Mouse (Mus musculus): ENCODE measurements at regions not wholly inside any gene's neighbourhood (a gene's known extent, or its start where the extent isn't known, plus 50 kb on each side); places are given as distances from the start of the nearest gene placed in this dataset.

GRCm38 (mm10) chr10:91546140-91546539 lies 365.0 kb upstream of the Tmpo start:
- no peak for TF ChIP-seq POLR2A (IDR thresholded peaks at IDR 0.05; ENCODE audit: borderline replicate concordance, extremely low read depth, low read depth, low read length)
- TF ChIP-seq CTCF (IDR thresholded peaks at IDR 0.05; ENCODE audit: insufficient read depth, low read length), result no peak
- WGBS, result 40% methylated on average over 9 of the region's 9 CpGs
- DNase-seq, result no peak
- Histone ChIP-seq H3K4me1 (ENCODE audit: control insufficient read depth, insufficient read depth, low read length) (no peaks in the 10 kb centered on the region), H3K4me3 (replicated peaks; ENCODE audit: extremely low read depth, low read depth, low read length) (no peak overlapping the region)

DNA sequence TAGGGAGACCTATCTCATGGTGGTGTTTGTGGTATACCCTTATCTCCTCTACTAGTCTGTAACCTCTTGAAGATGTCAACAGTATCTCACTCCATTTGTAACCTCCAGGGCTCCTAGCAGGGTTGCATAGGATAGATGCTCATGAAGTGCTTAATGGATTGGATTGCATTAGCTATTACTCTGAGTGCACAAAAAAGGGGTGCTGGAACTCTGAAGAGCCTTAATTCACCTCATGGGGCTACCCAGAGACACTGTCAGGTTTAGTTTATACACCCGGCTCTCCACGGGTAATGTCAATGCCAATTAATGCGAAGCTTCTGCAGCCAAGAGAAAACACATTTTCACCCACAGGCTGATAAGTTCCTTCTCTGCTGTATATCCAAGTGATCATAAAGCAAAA lies 364.3 kb upstream of the Tmpo start:
- H3K4me3 ChIP-seq (replicated peaks; ENCODE audit: extremely low read depth, low read depth, low read length), result no peak overlapping the region
- no peak for DNase-seq
- WGBS, result 79% methylated on average over 3 of the region's 3 CpGs
- H3K4me1 ChIP-seq (ENCODE audit: control insufficient read depth, insufficient read depth, low read length), result no peaks in the 10 kb centered on the region
- TF ChIP-seq CTCF (IDR thresholded peaks at IDR 0.05; ENCODE audit: insufficient read depth, low read length) (no peak), POLR2A (IDR thresholded peaks at IDR 0.05; ENCODE audit: borderline replicate concordance, extremely low read depth, low read depth, low read length) (no peak)

- WGBS, result 74% methylated on average over 3 of the region's 3 CpGs
These were observed 362.2 kb upstream of the Tmpo start for GRCm38 (mm10) chr10:91543167-91543918.

GRCm38 (mm10) chr10:91542201-91542604 lies 361.1 kb upstream of the Tmpo start:
- H3K4me3 ChIP-seq (replicated peaks; ENCODE audit: extremely low read depth, low read depth, low read length), result no peak overlapping the region
- no peak for TF ChIP-seq CTCF (IDR thresholded peaks at IDR 0.05; ENCODE audit: insufficient read depth, low read length)
- TF ChIP-seq POLR2A (IDR thresholded peaks at IDR 0.05; ENCODE audit: borderline replicate concordance, extremely low read depth, low read depth, low read length), result no peak
- WGBS, result 12% methylated on average over 9 of the region's 9 CpGs
- DNase-seq, result no peak
- no peaks in the 10 kb centered on the region for H3K4me1 ChIP-seq (ENCODE audit: control insufficient read depth, insufficient read depth, low read length)

More at GRCm38 (mm10) chr10:91543167-91543918, 362.2 kb upstream of the Tmpo start:
- Histone ChIP-seq H3K4me1 (ENCODE audit: control insufficient read depth, insufficient read depth, low read length) (no peaks in the 10 kb centered on the region), H3K4me3 (replicated peaks; ENCODE audit: extremely low read depth, low read depth, low read length) (no peak overlapping the region)
- no peak for DNase-seq
- no peak for TF ChIP-seq CTCF (IDR thresholded peaks at IDR 0.05; ENCODE audit: insufficient read depth, low read length)
- TF ChIP-seq POLR2A (IDR thresholded peaks at IDR 0.05; ENCODE audit: borderline replicate concordance, extremely low read depth, low read depth, low read length), result no peak

DNA sequence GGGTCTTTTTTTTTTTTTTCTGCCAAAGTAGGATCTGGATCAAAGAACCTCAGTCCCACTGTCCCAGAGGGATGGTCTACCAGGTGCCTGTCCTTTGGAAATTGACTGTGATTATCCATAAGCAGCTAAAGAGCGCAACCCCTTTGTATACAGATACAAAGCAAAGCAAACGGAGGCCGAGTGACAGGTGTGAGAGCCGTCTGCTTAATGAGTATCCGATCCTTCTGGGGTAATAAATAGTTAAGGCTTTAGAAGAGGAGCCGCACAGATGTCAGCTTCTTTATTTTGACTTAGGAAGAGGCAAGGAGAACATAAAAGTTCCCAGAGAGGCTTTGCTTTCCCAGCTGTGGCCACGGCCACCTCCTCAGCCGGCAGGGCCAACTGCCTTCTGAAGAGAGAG lies 356.1 kb upstream of the Tmpo start:
- no peak overlapping the region for H3K4me3 ChIP-seq (replicated peaks; ENCODE audit: extremely low read depth, low read depth, low read length)
- 34% methylated on average over 8 of the region's 8 CpGs for WGBS
- TF ChIP-seq POLR2A (IDR thresholded peaks at IDR 0.05; ENCODE audit: borderline replicate concordance, extremely low read depth, low read depth, low read length) (no peak), CTCF (IDR thresholded peaks at IDR 0.05; ENCODE audit: insufficient read depth, low read length) (no peak)
- no peaks in the 10 kb centered on the region for H3K4me1 ChIP-seq (ENCODE audit: control insufficient read depth, insufficient read depth, low read length)
- DNase-seq, result no peak

DNA sequence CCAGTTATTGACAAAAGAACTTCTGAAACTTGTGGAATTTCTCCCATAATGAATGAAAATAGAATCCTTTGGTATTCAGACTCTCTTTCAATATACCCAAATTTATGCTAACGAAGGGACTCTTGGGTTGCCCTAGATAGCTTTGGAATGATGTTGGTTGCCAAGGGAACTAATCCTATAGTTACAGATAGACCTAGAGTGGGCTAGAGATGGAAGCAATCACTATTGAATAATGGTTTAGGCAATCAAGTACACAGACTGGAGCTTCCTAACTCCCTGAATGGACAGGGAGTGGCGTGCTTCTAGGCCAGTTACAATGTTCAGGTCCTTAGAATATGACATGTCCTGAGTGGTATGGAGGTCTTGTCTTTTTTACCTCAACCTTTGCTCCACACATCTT lies 354.3 kb upstream of the Tmpo start:
- no peaks in the 10 kb centered on the region for H3K4me1 ChIP-seq (ENCODE audit: control insufficient read depth, insufficient read depth, low read length)
- DNase-seq, result no peak
- H3K4me3 ChIP-seq (replicated peaks; ENCODE audit: extremely low read depth, low read depth, low read length), result no peak overlapping the region
- 71% methylated on average over 2 of the region's 2 CpGs for WGBS
- TF ChIP-seq CTCF (IDR thresholded peaks at IDR 0.05; ENCODE audit: insufficient read depth, low read length) (no peak), POLR2A (IDR thresholded peaks at IDR 0.05; ENCODE audit: borderline replicate concordance, extremely low read depth, low read depth, low read length) (no peak)

- WGBS, result 72% methylated on average over 2 of the region's 2 CpGs
- no peak overlapping the region for H3K4me3 ChIP-seq (replicated peaks; ENCODE audit: extremely low read depth, low read depth, low read length)
- H3K4me1 ChIP-seq (ENCODE audit: control insufficient read depth, insufficient read depth, low read length), result no peaks in the 10 kb centered on the region
- no peak for DNase-seq
- TF ChIP-seq POLR2A (IDR thresholded peaks at IDR 0.05; ENCODE audit: borderline replicate concordance, extremely low read depth, low read depth, low read length) (no peak), CTCF (IDR thresholded peaks at IDR 0.05; ENCODE audit: insufficient read depth, low read length) (no peak)
These were observed 347.2 kb upstream of the Tmpo start for GRCm38 (mm10) chr10:91528305-91528704.

DNA sequence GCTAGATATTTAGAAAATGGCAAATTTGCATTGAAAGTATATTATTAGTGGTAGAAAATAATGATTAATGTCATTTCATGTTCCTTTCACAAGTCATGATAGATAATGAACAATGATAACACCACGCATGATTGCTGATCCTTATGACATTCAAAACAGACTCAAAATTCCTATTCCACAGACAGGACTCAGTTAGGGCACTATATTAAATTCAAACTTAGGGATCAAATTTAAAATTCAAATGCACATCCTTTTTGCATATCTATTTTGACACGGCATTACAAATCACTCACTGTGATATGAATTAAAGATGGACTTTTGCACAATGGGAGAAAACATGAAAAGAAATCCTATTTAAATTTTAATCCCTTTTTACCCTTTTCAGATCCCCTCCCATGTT lies 340.1 kb upstream of the Tmpo start:
- Histone ChIP-seq H3K4me1 (ENCODE audit: control insufficient read depth, insufficient read depth, low read length) (no peaks in the 10 kb centered on the region), H3K4me3 (replicated peaks; ENCODE audit: extremely low read depth, low read depth, low read length) (no peak overlapping the region)
- DNase-seq, result no peak

GRCm38 (mm10) chr10:91515021-91515371 lies 333.9 kb upstream of the Tmpo start:
- DNase-seq, result no peak
- Histone ChIP-seq H3K4me3 (replicated peaks; ENCODE audit: extremely low read depth, low read depth, low read length) (no peak overlapping the region), H3K4me1 (ENCODE audit: control insufficient read depth, insufficient read depth, low read length) (no peaks in the 10 kb centered on the region)
- no peak for TF ChIP-seq POLR2A (IDR thresholded peaks at IDR 0.05; ENCODE audit: borderline replicate concordance, extremely low read depth, low read depth, low read length)
- no peak for TF ChIP-seq CTCF (IDR thresholded peaks at IDR 0.05; ENCODE audit: insufficient read depth, low read length)
- WGBS, result 54% methylated on average over 2 of the region's 2 CpGs

More for the DNA sequence above, 340.1 kb upstream of the Tmpo start:
- no peak for TF ChIP-seq POLR2A (IDR thresholded peaks at IDR 0.05; ENCODE audit: borderline replicate concordance, extremely low read depth, low read depth, low read length)
- WGBS, result 86% methylated on average over 2 of the region's 2 CpGs

Data from lung, adult 2 months (tissue).